Mouse (Mus musculus) midbrain, embryonic 13.5 days (tissue): Measurements from ENCODE around the gene Grip1. TPM values are rescaled to one million over a fixed set of nuclear protein-coding genes. Genes with fewer than 3 reads are reported as not detected.

ENCODE experiments used
- ATAC-seq: fragments of 200-750 bp; cut with Nextera tagmentation; 2 replicates; pipeline ENCODE4 v1.8.0; 2017; ENCODE audit warnings: mild to moderate bottlenecking, moderate TSS enrichment, moderate library complexity
- H3K27ac ChIP-seq: fragments of 300-500 bp; sonication (generic); 2 replicates; pipeline ENCODE4 v1.5.1; 2015; ENCODE audit warnings: inconsistent platforms, mild to moderate bottlenecking, moderate library complexity
- H3K27me3 ChIP-seq: fragments of 300-500 bp; sonication (generic); 2 replicates; pipeline ENCODE4 v1.6.1; 2015; ENCODE audit warnings: mild to moderate bottlenecking, inconsistent platforms
- H3K36me3 ChIP-seq: fragments of 300-500 bp; sonication (generic); 2 replicates; pipeline ENCODE4 v1.6.1; 2015; ENCODE audit warnings: mild to moderate bottlenecking, inconsistent platforms
- H3K4me1 ChIP-seq: fragments of 300-500 bp; sonication (generic); replicated peaks from 2 replicates; pipeline ENCODE4 v1.6.1; 2015; ENCODE audit warnings: inconsistent platforms
- H3K4me2 ChIP-seq: fragments of 300-500 bp; sonication (generic); replicated peaks from 2 replicates; pipeline ENCODE4 v1.6.1; 2015; ENCODE audit warnings: moderate library complexity, mild to moderate bottlenecking, inconsistent platforms
- H3K4me3 ChIP-seq: fragments of 300-500 bp; sonication (generic); replicated peaks from 2 replicates; pipeline ENCODE4 v1.5.1; 2015; ENCODE audit warnings: mild to moderate bottlenecking, inconsistent platforms
- H3K9ac ChIP-seq: fragments of 300-500 bp; sonication (generic); replicated peaks from 2 replicates; pipeline ENCODE4 v1.6.1; 2015; ENCODE audit warnings: mild to moderate bottlenecking, inconsistent platforms
- H3K9me3 ChIP-seq: fragments of 300-500 bp; sonication (generic); 2 replicates; pipeline ENCODE4 v1.6.1; 2016; ENCODE audit warnings: mild to moderate bottlenecking, inconsistent platforms
- WGBS: fragments of 180-500 bp; shearing (Covaris S2); methylation state at CpG from one replicate; pipeline ENCODE4 v1.1.7; 2015; 5-methylcytosine and 5-hydroxymethylcytosine counted together
- polyA plus RNA-seq: library from polyadenylated mRNA; unstranded; fragments of >200 nt; fragmentation: Nextera tagmentation; extraction: Ambion mirVana; gene quantifications from 2 replicates; pipeline ENCODE4 v1.2.1, GENCODE M21; 2015

The Grip1 gene
- polyA plus RNA-seq, 1 experiment from 2014 or later = 14.4 TPM

- Histone ChIP-seq H3K36me3 (no peaks in the 10 kb centered on the region), H3K9ac (no peak overlapping the region), H3K4me2 (no peak overlapping the region), H3K27ac (no peak overlapping the region), H3K4me1 (no peaks in the 10 kb centered on the region), H3K9me3 (no peaks in the 10 kb centered on the region), H3K4me3 (no peak overlapping the region), H3K27me3 (no peaks in the 10 kb centered on the region)
- 89% methylated on average over 12 of the region's 12 CpGs for WGBS
- no peak for ATAC-seq
Observed at GRCm38 (mm10) chr10:120136020-120136562, 682.5 kb downstream of the Grip1 start.

Other genes with a start within 250 kb of the Grip1 start
- 46.2 and 55.9 TPM in 2 replicates for gene Cand1, start 213.8 kb upstream of the Grip1 start, polyA plus RNA-seq